29 mouse cellular contexts compared by ENCODE assay signal in genomic region chr2:73298154-73298553, GRCm38 (mm10). TPM values are rescaled to one million over a fixed set of nuclear protein-coding genes. Genes with fewer than 3 reads are reported as not detected.
DNase-seq lines count a peak whose midpoint lies in the region; ATAC-seq lines count a peak whose summit lies in the region.
"Had no signal": no experiment of that assay in that cellular context is flagged by ENCODE, and none has a peak within 500 bp of the region (broad histone marks: within the 10 kb centered on the region; RNA-seq: fewer than 3 reads in every experiment).

No protein-coding gene starts in this region.

- no peak overlapping the region for H3K4me2 ChIP-seq in heart, embryonic 12.5 days
- H3K4me2 ChIP-seq in liver, embryonic 13.5 days, result no peak overlapping the region
- no peak overlapping the region for H3K4me2 ChIP-seq in liver, embryonic 16.5 days (ENCODE audit: low read depth, low read length)
- H3K4me2 ChIP-seq: embryonic facial prominence, embryonic 13.5 days; forebrain, embryonic 12.5 days; forebrain, embryonic 15.5 days; hindbrain, embryonic 13.5 days had no signal

- WGBS in heart, embryonic 12.5 days, result 77% methylated on average over 7 of the region's 7 CpGs
- 66% methylated on average over 7 of the region's 7 CpGs for WGBS in liver, embryonic 13.5 days (ENCODE audit: insufficient replicate concordance)
- 66% methylated on average over 7 of the region's 7 CpGs for WGBS in liver, embryonic 16.5 days (ENCODE audit: insufficient replicate concordance)

- no peak overlapping the region for H3K9ac ChIP-seq in heart, embryonic 12.5 days
- no peak overlapping the region for H3K9ac ChIP-seq in liver, embryonic 13.5 days
- H3K9ac ChIP-seq in liver, embryonic 16.5 days (ENCODE audit: low read depth, low read length), result no peak overlapping the region
- H3K9ac ChIP-seq: embryonic facial prominence, embryonic 13.5 days; forebrain, embryonic 12.5 days; forebrain, embryonic 15.5 days; hindbrain, embryonic 13.5 days had no signal

- H3K9me3 ChIP-seq in heart, embryonic 12.5 days (replicated peaks), result no peaks in the 10 kb centered on the region
- no peaks in the 10 kb centered on the region for H3K9me3 ChIP-seq in liver, embryonic 13.5 days (replicated peaks)
- H3K9me3 ChIP-seq in liver, embryonic 16.5 days (replicated peaks; ENCODE audit: control insufficient read depth, low read length), result no peaks in the 10 kb centered on the region
- H3K9me3 ChIP-seq: embryonic facial prominence, embryonic 13.5 days; forebrain, embryonic 12.5 days; forebrain, embryonic 15.5 days; heart, embryonic 10.5 days; hindbrain, embryonic 13.5 days had no signal

- no peak for DNase-seq in heart, adult 9 months (ENCODE audit: low spot score in 2 of 2)
- DNase-seq in liver, embryonic 13.5 days, result peak; percentile 32
- DNase-seq in cerebellum, adult 9-11 months, result no peak
- DNase-seq in layer of hippocampus, adult 18-20 months (ENCODE audit: low spot score in 2 of 2), result no peak
- DNase-seq in embryo, embryonic 10 days (ENCODE audit: low spot score), result no peak
- DNase-seq: adrenal gland, adult 2 months; adrenal gland, postnatal 14 days; cerebellum, adult 11 months; cerebellum, adult 2 months; cerebellum, postnatal 10 days; cerebellum, postnatal 36 days; gastrocnemius, postnatal 25 days; heart, adult 18-20 months had no signal

- ATAC-seq in heart, embryonic 12.5 days (ENCODE audit: insufficient number of reproducible peaks, low FRiP score), result peak; percentile 79
- peak; percentile 21 for ATAC-seq in inflammation-experienced regulatory T-cells, adult 6 months
- peak; percentile 39 for ATAC-seq in liver, embryonic 13.5 days (ENCODE audit: low read depth)
- ATAC-seq in liver, embryonic 16.5 days (ENCODE audit: low read depth), result peak; percentile 12; the same call in 1 of the 2 replicates
- ATAC-seq: forebrain, embryonic 15.5 days; hindbrain, embryonic 16.5 days had no signal

- H3K36me3 ChIP-seq in heart, embryonic 12.5 days, result peaks cover 44% of the 10 kb centered on the region
- H3K36me3 ChIP-seq in liver, embryonic 13.5 days, result peaks cover 55% of the 10 kb centered on the region
- H3K36me3 ChIP-seq in liver, embryonic 16.5 days (ENCODE audit: control insufficient read depth, insufficient read depth), result peaks cover 24% of the 10 kb centered on the region

- H3K27ac ChIP-seq in heart, embryonic 12.5 days (ENCODE audit: poor library complexity, severe bottlenecking), result no peak overlapping the region
- H3K27ac ChIP-seq in liver, embryonic 13.5 days, result peak overlapping the region; percentile 8; the same call in 1 of the 2 replicates
- H3K27ac ChIP-seq in liver, embryonic 16.5 days (ENCODE audit: low read length), result no peak overlapping the region
- H3K27ac ChIP-seq: embryonic facial prominence, embryonic 13.5 days; forebrain, embryonic 12.5 days; forebrain, embryonic 15.5 days; heart, embryonic 10.5 days; hindbrain, embryonic 13.5 days had no signal

- H3K4me3 ChIP-seq in heart, embryonic 12.5 days, result no peak overlapping the region
- H3K4me3 ChIP-seq in liver, embryonic 13.5 days (replicated peaks), result no peak overlapping the region
- no peak overlapping the region for H3K4me3 ChIP-seq in liver, embryonic 16.5 days (ENCODE audit: low read depth, low read length)
- H3K4me3 ChIP-seq: embryonic facial prominence, embryonic 13.5 days; erythroblast, embryonic 14.5 days; forebrain, embryonic 12.5 days; forebrain, embryonic 15.5 days; heart, embryonic 10.5 days; hindbrain, embryonic 13.5 days had no signal

- H3K4me1 ChIP-seq in heart, embryonic 12.5 days (replicated peaks), result no peaks in the 10 kb centered on the region
- peaks cover 51% of the 10 kb centered on the region for H3K4me1 ChIP-seq in liver, embryonic 13.5 days (replicated peaks)
- H3K4me1 ChIP-seq in liver, embryonic 16.5 days (ENCODE audit: control insufficient read depth, low read depth, low read length), result peaks cover 21% of the 10 kb centered on the region
- H3K4me1 ChIP-seq: embryonic facial prominence, embryonic 13.5 days; forebrain, embryonic 12.5 days; forebrain, embryonic 15.5 days; heart, embryonic 10.5 days; hindbrain, embryonic 13.5 days had no signal

- H3K27me3 ChIP-seq in heart, embryonic 12.5 days (replicated peaks), result no peaks in the 10 kb centered on the region
- H3K27me3 ChIP-seq in liver, embryonic 13.5 days, result no peaks in the 10 kb centered on the region
- no peaks in the 10 kb centered on the region for H3K27me3 ChIP-seq in liver, embryonic 16.5 days (ENCODE audit: control insufficient read depth, insufficient read depth, low read depth, low read length)
- H3K27me3 ChIP-seq: embryonic facial prominence, embryonic 13.5 days; forebrain, embryonic 12.5 days; forebrain, embryonic 15.5 days; hindbrain, embryonic 13.5 days had no signal

RNA-seq across cellular contexts. Expression of gene Scrn3, which starts 14.2 kb away (rescaled TPM):
- 14.9 and 16.5 TPM in 2 replicates for polyA plus RNA-seq in heart, embryonic 12.5 days (2016; fragmentation: Nextera tagmentation; extraction: Ambion mirVana)
- polyA plus RNA-seq in inflammation-experienced regulatory T-cells, adult 6 months (2017; shearing (Covaris generic)), result 10 to 100 TPM in 2 of 3 experiments, 1 to 10 TPM in 1; 8.8 to 13.5 (median 12.5) TPM
- 26.3 and 30.4 TPM in 2 replicates for polyA plus RNA-seq in liver, embryonic 13.5 days (2015; fragmentation: Nextera tagmentation; extraction: Ambion mirVana)
- polyA plus RNA-seq in liver, embryonic 16.5 days (2015; fragmentation: Nextera tagmentation; extraction: Ambion mirVana), result 30.1 and 31.0 TPM in 2 replicates
- total RNA-seq in layer of hippocampus, adult 18-20 months (2021), result 10 to 100 TPM; 22.6 to 22.9 TPM

RNA-seq across cellular contexts. Expression of gene Cir1, which starts 14.3 kb away (rescaled TPM):
- polyA plus RNA-seq in heart, embryonic 12.5 days (2016; fragmentation: Nextera tagmentation; extraction: Ambion mirVana), result 15.2 and 19.0 TPM in 2 replicates
- 10 to 100 TPM; 18.9 to 30.4 (median 30.3) TPM for polyA plus RNA-seq in inflammation-experienced regulatory T-cells, adult 6 months (2017; shearing (Covaris generic))
- 21.3 and 23.9 TPM in 2 replicates for polyA plus RNA-seq in liver, embryonic 13.5 days (2015; fragmentation: Nextera tagmentation; extraction: Ambion mirVana)
- polyA plus RNA-seq in liver, embryonic 16.5 days (2015; fragmentation: Nextera tagmentation; extraction: Ambion mirVana), result 20.3 and 21.9 TPM in 2 replicates
- 10 to 100 TPM; 31.0 to 31.4 TPM for total RNA-seq in layer of hippocampus, adult 18-20 months (2021)

RNA-seq across cellular contexts. Expression of gene Sp9, which starts 26.4 kb away (rescaled TPM):
- polyA plus RNA-seq in heart, embryonic 12.5 days (2016; fragmentation: Nextera tagmentation; extraction: Ambion mirVana), result not detected in 2 replicates
- polyA plus RNA-seq in inflammation-experienced regulatory T-cells, adult 6 months (2017; shearing (Covaris generic)), result not detected
- not detected in 2 replicates for polyA plus RNA-seq in liver, embryonic 13.5 days (2015; fragmentation: Nextera tagmentation; extraction: Ambion mirVana)
- not detected in 2 replicates for polyA plus RNA-seq in liver, embryonic 16.5 days (2015; fragmentation: Nextera tagmentation; extraction: Ambion mirVana)
- 1 to 10 TPM; 3.7 to 4.3 TPM for total RNA-seq in layer of hippocampus, adult 18-20 months (2021)
- total RNA-seq: adrenal gland, adult 2 months; adrenal gland, postnatal 14 days; gastrocnemius, adult 8-10 months; gastrocnemius, postnatal 25 days; heart, adult 18-20 months; heart, postnatal 25 days; hematopoietic stem cell, adult 5-6 weeks had no signal
- polyA plus RNA-seq: adrenal gland, adult 2 months; erythroblast, embryonic 14.5 days; gonadal fat pad, adult 2 months; heart, embryonic 10.5 days; heart, embryonic 14.5 days; heart, postnatal 0 days had no signal

Comparison
In these comparisons a context has a peak if more than half of its experiments do, and no peak if none do; other contexts are left out.
1. ATAC-seq: peak in every context shown above with its lines; median percentile 79 in heart, embryonic 12.5 days; 39 in liver, embryonic 13.5 days; 21 in inflammation-experienced regulatory T-cells, adult 6 months; 12 in liver, embryonic 16.5 days.